Mouse (Mus musculus): ENCODE measurements at regions not wholly inside any gene's neighbourhood (a gene's known extent, or its start where the extent isn't known, plus 50 kb on each side); places are given as distances from the start of the nearest gene placed in this dataset.
A peak's percentile ranks its signal among the peaks of the same experiment; 100 is the strongest.

DNA sequence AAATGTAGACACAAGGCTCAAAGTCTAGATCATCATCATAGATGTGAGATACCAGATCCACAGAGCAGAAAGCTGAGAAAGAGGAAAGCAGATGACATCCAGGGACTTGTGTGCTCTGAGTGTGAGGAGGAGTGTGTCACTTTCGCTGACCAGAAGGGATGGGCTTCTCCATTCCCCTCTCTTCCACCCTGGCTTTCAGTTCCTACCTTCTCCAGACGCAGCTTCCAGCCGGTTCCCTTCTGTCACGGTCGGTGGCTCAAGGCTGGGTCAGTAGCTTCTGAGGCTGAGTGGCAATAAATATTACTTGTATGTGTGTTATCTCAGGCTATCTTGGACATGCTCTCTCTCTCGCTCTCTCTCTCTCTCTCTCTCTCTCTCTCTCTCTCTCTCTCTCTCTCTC is 94.2 kb upstream of the Irf2bp2 start:
- Histone ChIP-seq H3K27ac (ENCODE audit: low read depth, low read length) (no peak overlapping the region), H3K4me3 (ENCODE audit: low read length) (no peak overlapping the region), H3K4me1 (ENCODE audit: control insufficient read depth, insufficient read depth, low read length) (peaks cover 5% of the 10 kb centered on the region; the same call in 1 of the 2 replicates), H3K9ac (ENCODE audit: low read depth, low read length) (no peak overlapping the region), H3K27me3 (ENCODE audit: control insufficient read depth, insufficient read depth, low read length) (no peaks in the 10 kb centered on the region), H3K4me2 (replicated peaks; ENCODE audit: low read depth, low read length) (no peak overlapping the region), H3K36me3 (ENCODE audit: control insufficient read depth, insufficient read depth, low read length) (no peaks in the 10 kb centered on the region), H3K9me3 (ENCODE audit: control insufficient read depth, low read length) (no peaks in the 10 kb centered on the region)
- peak; percentile 76 for ATAC-seq (ENCODE audit: low FRiP score, low TSS enrichment)
- WGBS, result 26% methylated on average over 6 of the region's 6 CpGs

- H3K27ac ChIP-seq (ENCODE audit: low read depth, low read length), result no peak overlapping the region
- peaks cover 4% of the 10 kb centered on the region; the same call in 1 of the 2 replicates for H3K4me1 ChIP-seq (ENCODE audit: control insufficient read depth, insufficient read depth, low read length)
Measured at GRCm38 (mm10) chr8:126686827-126687226, 93.0 kb upstream of the Irf2bp2 start.

DNA sequence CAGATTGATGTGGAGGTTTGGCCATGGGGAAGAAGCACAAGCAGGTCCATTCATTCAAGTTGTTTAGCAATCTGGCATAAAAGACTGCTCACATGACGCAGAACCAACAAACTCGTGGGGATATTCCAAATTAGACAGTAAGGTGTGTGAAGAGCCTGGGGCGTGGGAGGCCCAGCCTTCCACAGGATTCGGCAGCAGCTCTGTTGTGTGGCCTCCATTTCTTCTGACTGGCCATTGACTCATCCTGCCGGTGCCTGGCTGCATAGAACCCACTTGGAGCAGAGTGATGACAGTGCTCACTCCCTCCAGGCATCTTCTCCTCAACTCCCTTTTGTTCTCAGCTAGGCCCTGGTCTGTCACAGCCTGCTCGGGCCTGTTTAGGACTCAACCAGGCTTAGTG is 91.6 kb upstream of the Irf2bp2 start:
- Histone ChIP-seq H3K9me3 (ENCODE audit: control insufficient read depth, low read length) (no peaks in the 10 kb centered on the region), H3K4me1 (ENCODE audit: control insufficient read depth, insufficient read depth, low read length) (peaks cover 4% of the 10 kb centered on the region; the same call in 1 of the 2 replicates), H3K27ac (ENCODE audit: low read depth, low read length) (no peak overlapping the region), H3K36me3 (ENCODE audit: control insufficient read depth, insufficient read depth, low read length) (no peaks in the 10 kb centered on the region), H3K4me2 (replicated peaks; ENCODE audit: low read depth, low read length) (no peak overlapping the region), H3K27me3 (ENCODE audit: control insufficient read depth, insufficient read depth, low read length) (no peaks in the 10 kb centered on the region), H3K4me3 (ENCODE audit: low read length) (no peak overlapping the region), H3K9ac (ENCODE audit: low read depth, low read length) (no peak overlapping the region)
- ATAC-seq (ENCODE audit: low FRiP score, low TSS enrichment), result no peak
- WGBS, result 73% methylated on average over 6 of the region's 6 CpGs

More at GRCm38 (mm10) chr8:126686827-126687226, 93.0 kb upstream of the Irf2bp2 start:
- H3K4me2 ChIP-seq (replicated peaks; ENCODE audit: low read depth, low read length), result no peak overlapping the region
- WGBS, result 80% methylated on average over 4 of the region's 4 CpGs
- H3K4me3 ChIP-seq (ENCODE audit: low read length), result no peak overlapping the region
- H3K27me3 ChIP-seq (ENCODE audit: control insufficient read depth, insufficient read depth, low read length), result no peaks in the 10 kb centered on the region
- no peaks in the 10 kb centered on the region for H3K36me3 ChIP-seq (ENCODE audit: control insufficient read depth, insufficient read depth, low read length)
- no peak for ATAC-seq (ENCODE audit: low FRiP score, low TSS enrichment)
- no peaks in the 10 kb centered on the region for H3K9me3 ChIP-seq (ENCODE audit: control insufficient read depth, low read length)
- no peak overlapping the region for H3K9ac ChIP-seq (ENCODE audit: low read depth, low read length)

DNA sequence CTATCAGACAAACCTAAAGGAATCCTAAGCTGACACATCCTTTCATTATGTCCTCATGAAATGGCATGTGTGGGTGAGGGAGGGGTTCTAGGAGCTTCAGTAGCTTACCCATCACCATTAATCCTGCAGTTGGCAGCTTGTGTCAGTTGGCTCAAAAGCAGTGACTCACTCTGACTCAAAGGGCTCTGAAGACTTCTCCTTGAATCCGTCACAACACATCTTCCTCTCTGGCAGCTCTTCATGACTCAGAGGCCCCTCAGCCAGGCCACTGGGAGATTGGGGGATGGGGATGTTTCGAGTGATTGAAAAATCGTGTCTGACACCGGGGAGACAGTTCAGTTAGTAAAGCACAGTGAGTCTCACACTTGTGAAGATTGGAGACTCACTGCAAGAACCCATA is 90.2 kb upstream of the Irf2bp2 start:
- no peak for ATAC-seq (ENCODE audit: low FRiP score, low TSS enrichment)
- Histone ChIP-seq H3K4me1 (ENCODE audit: control insufficient read depth, insufficient read depth, low read length) (peaks cover 4% of the 10 kb centered on the region; the same call in 1 of the 2 replicates), H3K36me3 (ENCODE audit: control insufficient read depth, insufficient read depth, low read length) (no peaks in the 10 kb centered on the region), H3K9me3 (ENCODE audit: control insufficient read depth, low read length) (no peaks in the 10 kb centered on the region), H3K27ac (ENCODE audit: low read depth, low read length) (no peak overlapping the region), H3K4me3 (ENCODE audit: low read length) (no peak overlapping the region), H3K9ac (ENCODE audit: low read depth, low read length) (no peak overlapping the region), H3K4me2 (replicated peaks; ENCODE audit: low read depth, low read length) (no peak overlapping the region), H3K27me3 (ENCODE audit: control insufficient read depth, insufficient read depth, low read length) (no peaks in the 10 kb centered on the region)
- 86% methylated on average over 4 of the region's 4 CpGs for WGBS

GRCm38 (mm10) chr8:126683555-126683947 is 89.8 kb upstream of the Irf2bp2 start:
- H3K27me3 ChIP-seq (ENCODE audit: control insufficient read depth, insufficient read depth, low read length), result no peaks in the 10 kb centered on the region
- H3K9me3 ChIP-seq (ENCODE audit: control insufficient read depth, low read length), result no peaks in the 10 kb centered on the region
- no peak overlapping the region for H3K4me3 ChIP-seq (ENCODE audit: low read length)
- H3K4me1 ChIP-seq (ENCODE audit: control insufficient read depth, insufficient read depth, low read length), result peaks cover 4% of the 10 kb centered on the region; the same call in 1 of the 2 replicates
- no peaks in the 10 kb centered on the region for H3K36me3 ChIP-seq (ENCODE audit: control insufficient read depth, insufficient read depth, low read length)
- WGBS, result 88% methylated on average over 2 of the region's 2 CpGs
- no peak overlapping the region for H3K4me2 ChIP-seq (replicated peaks; ENCODE audit: low read depth, low read length)
- H3K9ac ChIP-seq (ENCODE audit: low read depth, low read length), result no peak overlapping the region
- H3K27ac ChIP-seq (ENCODE audit: low read depth, low read length), result no peak overlapping the region
- no peak for ATAC-seq (ENCODE audit: low FRiP score, low TSS enrichment)

- H3K27ac ChIP-seq (ENCODE audit: low read depth, low read length), result no peak overlapping the region
- WGBS, result 71% methylated on average over 9 of the region's 9 CpGs
- no peaks in the 10 kb centered on the region for H3K9me3 ChIP-seq (ENCODE audit: control insufficient read depth, low read length)
- no peak overlapping the region for H3K4me3 ChIP-seq (ENCODE audit: low read length)
- no peak for ATAC-seq (ENCODE audit: low FRiP score, low TSS enrichment)
- H3K4me2 ChIP-seq (replicated peaks; ENCODE audit: low read depth, low read length), result no peak overlapping the region
- H3K27me3 ChIP-seq (ENCODE audit: control insufficient read depth, insufficient read depth, low read length), result no peaks in the 10 kb centered on the region
- no peaks in the 10 kb centered on the region for H3K36me3 ChIP-seq (ENCODE audit: control insufficient read depth, insufficient read depth, low read length)
- peaks cover 4% of the 10 kb centered on the region; the same call in 1 of the 2 replicates for H3K4me1 ChIP-seq (ENCODE audit: control insufficient read depth, insufficient read depth, low read length)
- H3K9ac ChIP-seq (ENCODE audit: low read depth, low read length), result no peak overlapping the region
Measured at GRCm38 (mm10) chr8:126682817-126683554, 89.2 kb upstream of the Irf2bp2 start.

GRCm38 (mm10) chr8:126681948-126682651 is 88.3 kb upstream of the Irf2bp2 start:
- Histone ChIP-seq H3K27ac (ENCODE audit: low read depth, low read length) (no peak overlapping the region), H3K4me1 (ENCODE audit: control insufficient read depth, insufficient read depth, low read length) (peaks cover 4% of the 10 kb centered on the region; the same call in 1 of the 2 replicates), H3K4me2 (replicated peaks; ENCODE audit: low read depth, low read length) (no peak overlapping the region), H3K9me3 (ENCODE audit: control insufficient read depth, low read length) (no peaks in the 10 kb centered on the region), H3K36me3 (ENCODE audit: control insufficient read depth, insufficient read depth, low read length) (no peaks in the 10 kb centered on the region), H3K27me3 (ENCODE audit: control insufficient read depth, insufficient read depth, low read length) (no peaks in the 10 kb centered on the region), H3K9ac (ENCODE audit: low read depth, low read length) (no peak overlapping the region), H3K4me3 (ENCODE audit: low read length) (no peak overlapping the region)
- ATAC-seq (ENCODE audit: low FRiP score, low TSS enrichment), result no peak
- WGBS, result 50% methylated on average over 6 of the region's 6 CpGs

GRCm38 (mm10) chr8:126678004-126678751 is 84.4 kb upstream of the Irf2bp2 start:
- 73% methylated on average over 13 of the region's 13 CpGs for WGBS
- Histone ChIP-seq H3K9ac (ENCODE audit: low read depth, low read length) (no peak overlapping the region), H3K4me2 (replicated peaks; ENCODE audit: low read depth, low read length) (no peak overlapping the region), H3K4me3 (ENCODE audit: low read length) (no peak overlapping the region), H3K4me1 (ENCODE audit: control insufficient read depth, insufficient read depth, low read length) (0 out of 2 replicates have a peak, but pooled peaks cover 4% of the 10 kb centered on the region), H3K27me3 (ENCODE audit: control insufficient read depth, insufficient read depth, low read length) (no peaks in the 10 kb centered on the region), H3K36me3 (ENCODE audit: control insufficient read depth, insufficient read depth, low read length) (no peaks in the 10 kb centered on the region), H3K9me3 (ENCODE audit: control insufficient read depth, low read length) (no peaks in the 10 kb centered on the region), H3K27ac (ENCODE audit: low read depth, low read length) (no peak overlapping the region)
- no peak for ATAC-seq (ENCODE audit: low FRiP score, low TSS enrichment)
